Mouse (Mus musculus): Measurements from ENCODE around the gene Tex29. TPM values are rescaled to one million over a fixed set of nuclear protein-coding genes. Genes with fewer than 3 reads are reported as not detected.

Tex29 gene
- not detected in 2 replicates for polyA plus RNA-seq (2012)

DNA sequence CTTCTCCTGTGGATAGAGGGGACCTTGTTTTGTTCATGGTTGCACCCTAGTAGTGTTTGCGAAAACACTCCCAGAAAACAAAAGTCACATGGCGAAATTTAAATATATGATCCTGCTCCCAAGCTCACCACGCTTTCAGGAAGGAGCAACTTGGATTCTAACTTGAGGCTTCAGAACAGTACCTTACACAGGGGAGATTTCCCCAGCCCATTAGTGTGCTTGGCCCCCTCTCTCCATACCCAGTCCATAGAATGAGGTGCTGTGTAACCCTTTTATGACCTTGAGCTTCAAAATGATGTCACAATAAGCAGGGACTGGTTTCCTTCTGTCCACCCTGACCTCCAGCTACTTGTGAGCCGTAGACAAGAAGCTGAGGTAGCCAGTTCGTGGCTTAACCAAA lies at the start of gene Tex29:
Gene Tex29 (plus strand): TSS at position 301 of the 400 bp plus-strand sequence.
- Histone ChIP-seq H3K4me3 (replicated peaks) (no peak within 1 kb of the TSS), H3K9me3 (ENCODE audit: control insufficient read depth, low read length) (no peaks in the 10 kb centered on the region), H3K27me3 (ENCODE audit: control insufficient read depth) (no peaks in the 10 kb centered on the region), H3K4me1 (ENCODE audit: control insufficient read depth) (no peaks in the 10 kb centered on the region), H3K36me3 (ENCODE audit: control insufficient read depth) (peaks cover 3% of the 10 kb centered on the region)
- TF ChIP-seq TAL1 (IDR thresholded peaks at IDR 0.05; ENCODE audit: low read length) = no peak
- TF ChIP-seq GATA1 (IDR thresholded peaks at IDR 0.05; ENCODE audit: low read length) = no peak

DNA sequence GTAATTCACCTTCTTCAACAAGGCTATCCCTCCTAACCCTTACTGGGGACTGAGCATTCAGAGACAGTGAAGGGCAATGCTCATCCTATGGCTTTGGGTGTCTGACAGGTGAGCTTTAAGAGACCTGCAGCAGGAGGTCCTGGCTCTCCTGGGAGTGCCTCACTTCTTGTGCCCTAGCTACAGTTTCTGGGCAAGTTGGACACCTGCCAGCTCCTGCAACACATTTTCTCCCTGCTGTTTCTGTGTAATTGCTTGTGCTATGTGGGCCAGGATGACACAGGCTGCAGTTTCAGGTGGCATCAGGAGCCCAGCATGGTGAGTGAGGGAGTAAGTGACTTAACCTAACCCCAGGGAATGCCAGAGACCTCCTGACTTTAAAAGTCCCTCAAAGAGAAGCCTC lies 45.3 kb upstream of the Tex29 start:
- Histone ChIP-seq H3K36me3 (ENCODE audit: control insufficient read depth) (peaks cover 51% of the 10 kb centered on the region), H3K27me3 (ENCODE audit: control insufficient read depth) (no peaks in the 10 kb centered on the region), H3K4me3 (replicated peaks) (no peak overlapping the region), H3K4me1 (ENCODE audit: control insufficient read depth) (no peaks in the 10 kb centered on the region), H3K9me3 (ENCODE audit: control insufficient read depth, low read length) (no peaks in the 10 kb centered on the region)
- TF ChIP-seq TAL1 (IDR thresholded peaks at IDR 0.05; ENCODE audit: low read length) (no peak), GATA1 (IDR thresholded peaks at IDR 0.05; ENCODE audit: low read length) (no peak)

DNA sequence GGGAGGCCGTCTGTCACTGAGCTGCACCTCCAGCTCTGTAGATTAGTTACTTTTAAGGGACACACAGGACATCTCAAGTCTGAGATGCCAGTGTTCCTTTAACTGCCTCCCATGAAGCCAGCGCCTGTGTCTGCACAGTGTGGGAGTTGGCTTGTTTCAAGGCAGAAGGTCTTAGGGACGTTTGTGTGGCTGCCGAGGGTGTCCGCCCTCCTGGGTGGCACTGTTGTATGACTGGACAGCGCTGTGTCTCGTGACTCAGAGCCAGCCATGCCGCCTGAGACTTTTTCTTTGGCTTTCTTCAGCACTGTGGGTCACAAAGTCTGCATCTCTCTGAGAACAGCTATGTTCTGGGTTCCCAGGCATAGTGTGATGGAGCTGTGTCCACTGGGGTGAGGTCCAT lies 43.1 kb upstream of the Tex29 start:
- Histone ChIP-seq H3K4me1 (ENCODE audit: control insufficient read depth) (no peaks in the 10 kb centered on the region), H3K36me3 (ENCODE audit: control insufficient read depth) (peaks cover 44% of the 10 kb centered on the region), H3K9me3 (ENCODE audit: control insufficient read depth, low read length) (no peaks in the 10 kb centered on the region), H3K27me3 (ENCODE audit: control insufficient read depth) (no peaks in the 10 kb centered on the region), H3K4me3 (replicated peaks) (no peak overlapping the region)
- TF ChIP-seq TAL1 (IDR thresholded peaks at IDR 0.05; ENCODE audit: low read length) (no peak), GATA1 (IDR thresholded peaks at IDR 0.05; ENCODE audit: low read length) (no peak)

DNA sequence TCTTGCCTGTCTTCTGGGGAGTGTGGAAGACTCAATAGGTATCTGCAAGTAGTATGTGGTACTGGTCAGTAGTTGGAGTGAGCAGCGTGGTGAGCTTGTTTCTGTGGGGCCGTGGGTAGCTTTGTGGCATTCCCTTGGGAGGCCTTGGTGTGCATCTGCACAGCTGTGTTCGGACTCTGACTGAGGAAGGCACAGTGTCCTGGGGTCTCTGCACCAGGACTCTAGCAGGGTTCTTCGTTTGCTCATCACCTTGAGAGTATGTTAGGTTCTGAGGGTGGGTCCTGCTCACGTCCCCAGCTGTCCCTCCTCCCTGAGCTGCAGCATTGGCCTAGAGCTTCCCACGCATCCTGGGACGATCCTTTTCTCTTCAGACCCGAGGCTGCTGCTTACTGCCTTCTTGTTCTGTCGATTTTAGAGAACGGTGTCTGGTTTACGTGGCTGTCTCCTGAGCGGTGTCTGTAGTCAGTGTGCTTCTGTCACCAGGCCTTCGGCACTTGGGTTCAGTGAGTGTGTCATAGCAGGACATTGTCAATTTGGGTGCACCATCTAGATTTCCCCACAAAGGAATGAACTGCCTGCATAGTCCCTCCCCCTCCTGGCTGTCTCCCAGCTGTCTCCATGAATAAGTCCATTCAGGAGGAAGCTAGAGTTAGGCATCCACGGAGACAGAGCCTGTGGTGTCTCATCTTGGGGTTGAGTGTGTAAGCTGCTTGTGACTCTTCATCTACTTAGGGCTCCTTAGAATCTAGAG lies 42.4 kb upstream of the Tex29 start:
- TF ChIP-seq TAL1 (IDR thresholded peaks at IDR 0.05; ENCODE audit: low read length) (no peak), GATA1 (IDR thresholded peaks at IDR 0.05; ENCODE audit: low read length) (no peak)
- H3K4me3 ChIP-seq (replicated peaks) = no peak overlapping the region
- no peaks in the 10 kb centered on the region for H3K4me1 ChIP-seq (ENCODE audit: control insufficient read depth)
- H3K36me3 ChIP-seq (ENCODE audit: control insufficient read depth) = peaks cover 40% of the 10 kb centered on the region
- no peaks in the 10 kb centered on the region for H3K27me3 ChIP-seq (ENCODE audit: control insufficient read depth)
- no peaks in the 10 kb centered on the region for H3K9me3 ChIP-seq (ENCODE audit: control insufficient read depth, low read length)

DNA sequence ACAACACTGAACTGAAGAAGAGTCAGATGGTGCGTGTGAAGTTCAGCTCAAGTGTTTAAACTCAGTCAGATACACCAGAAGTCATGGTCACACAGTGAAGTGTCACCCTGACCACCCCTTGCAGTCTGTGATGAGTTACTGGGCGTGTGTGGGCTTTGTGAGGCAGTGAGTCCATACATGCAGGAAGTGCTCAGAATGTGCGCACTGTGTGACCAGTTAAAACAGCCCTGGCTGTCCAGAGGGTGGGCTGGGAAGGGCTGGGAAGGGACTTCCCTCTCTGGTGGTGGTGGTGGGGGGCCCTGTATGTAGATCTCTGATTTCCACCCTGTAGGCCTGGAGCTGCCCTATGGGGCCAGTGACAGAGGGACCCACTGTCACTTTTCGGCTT lies 41.8 kb upstream of the Tex29 start:
- Histone ChIP-seq H3K4me1 (ENCODE audit: control insufficient read depth) (no peaks in the 10 kb centered on the region), H3K27me3 (ENCODE audit: control insufficient read depth) (no peaks in the 10 kb centered on the region), H3K9me3 (ENCODE audit: control insufficient read depth, low read length) (no peaks in the 10 kb centered on the region), H3K4me3 (replicated peaks) (no peak overlapping the region), H3K36me3 (ENCODE audit: control insufficient read depth) (peaks cover 40% of the 10 kb centered on the region)
- no peak for TF ChIP-seq GATA1 (IDR thresholded peaks at IDR 0.05; ENCODE audit: low read length)

DNA sequence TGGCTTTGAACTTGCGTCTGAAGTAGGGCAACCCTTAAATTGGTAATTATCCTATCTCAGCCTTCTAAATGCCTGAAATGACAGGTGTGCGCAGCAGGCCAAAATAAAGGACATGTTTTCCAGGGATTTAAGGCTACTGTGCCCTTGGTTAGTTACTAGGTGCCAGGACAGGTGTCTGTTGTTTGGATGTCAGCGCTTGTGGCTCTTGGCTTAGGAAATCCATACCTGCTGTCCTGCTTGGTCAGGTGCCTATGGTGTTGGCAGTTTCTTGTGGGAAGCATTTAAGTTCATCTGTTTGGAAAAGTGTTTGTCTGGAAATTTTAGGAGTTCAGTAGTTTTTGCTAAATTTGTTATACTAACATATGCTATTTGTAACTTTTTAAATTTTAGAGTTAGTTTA lies 41.2 kb upstream of the Tex29 start:
- no peaks in the 10 kb centered on the region for H3K4me1 ChIP-seq (ENCODE audit: control insufficient read depth)
- no peak overlapping the region for H3K4me3 ChIP-seq (replicated peaks)
- no peaks in the 10 kb centered on the region for H3K27me3 ChIP-seq (ENCODE audit: control insufficient read depth)
- TF ChIP-seq GATA1 (IDR thresholded peaks at IDR 0.05; ENCODE audit: low read length) (no peak), TAL1 (IDR thresholded peaks at IDR 0.05; ENCODE audit: low read length) (no peak)
- H3K36me3 ChIP-seq (ENCODE audit: control insufficient read depth) = peaks cover 43% of the 10 kb centered on the region
- H3K9me3 ChIP-seq (ENCODE audit: control insufficient read depth, low read length) = no peaks in the 10 kb centered on the region

DNA sequence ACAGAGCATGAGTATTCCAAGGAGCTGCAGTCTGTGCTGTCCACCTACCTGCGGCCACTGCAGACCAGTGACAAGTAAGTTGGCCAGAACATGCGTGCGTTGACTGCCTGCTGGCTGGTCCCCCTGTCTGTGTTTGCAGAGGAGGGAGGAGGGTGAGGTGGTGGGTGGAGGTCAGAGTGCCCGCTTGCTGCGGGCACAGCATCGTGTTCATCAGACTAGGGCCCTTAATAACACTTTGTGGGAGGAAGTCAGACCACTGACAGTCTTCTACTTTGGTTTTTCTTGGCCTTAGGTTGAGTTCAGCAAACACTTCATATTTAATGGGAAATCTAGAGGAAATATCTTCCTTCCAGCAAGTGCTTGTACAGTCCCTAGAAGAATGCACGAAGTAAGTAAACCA lies 39.8 kb upstream of the Tex29 start:
- TF ChIP-seq TAL1 (IDR thresholded peaks at IDR 0.05; ENCODE audit: low read length) (no peak), GATA1 (IDR thresholded peaks at IDR 0.05; ENCODE audit: low read length) (no peak)
- H3K27me3 ChIP-seq (ENCODE audit: control insufficient read depth) = no peaks in the 10 kb centered on the region
- no peaks in the 10 kb centered on the region for H3K4me1 ChIP-seq (ENCODE audit: control insufficient read depth)
- peaks cover 50% of the 10 kb centered on the region for H3K36me3 ChIP-seq (ENCODE audit: control insufficient read depth)
- H3K4me3 ChIP-seq (replicated peaks) = no peak overlapping the region
- H3K9me3 ChIP-seq (ENCODE audit: control insufficient read depth, low read length) = no peaks in the 10 kb centered on the region

DNA sequence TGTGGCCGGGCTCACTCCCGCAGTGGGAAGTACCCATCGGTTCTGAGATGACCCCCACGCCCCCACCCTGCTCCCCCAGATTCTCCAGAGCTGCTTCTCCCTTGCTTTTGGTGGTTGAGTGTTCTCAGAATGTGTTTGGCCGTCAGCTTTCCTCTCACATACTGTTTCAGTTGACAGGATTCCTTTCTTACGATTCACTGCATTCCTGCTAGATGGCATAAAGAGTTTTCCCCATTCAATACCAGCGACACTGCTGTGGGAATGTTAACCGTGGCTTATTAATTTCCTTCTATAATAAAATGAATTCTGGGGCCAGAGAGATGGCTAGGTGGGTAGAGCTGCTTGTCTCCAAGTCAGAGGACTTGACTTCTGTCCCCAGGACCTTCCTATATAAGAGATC lies 38.7 kb upstream of the Tex29 start:
- Histone ChIP-seq H3K27me3 (ENCODE audit: control insufficient read depth) (no peaks in the 10 kb centered on the region), H3K4me1 (ENCODE audit: control insufficient read depth) (no peaks in the 10 kb centered on the region), H3K4me3 (replicated peaks) (no peak overlapping the region), H3K9me3 (ENCODE audit: control insufficient read depth, low read length) (no peaks in the 10 kb centered on the region), H3K36me3 (ENCODE audit: control insufficient read depth) (peaks cover 57% of the 10 kb centered on the region)
- TF ChIP-seq TAL1 (IDR thresholded peaks at IDR 0.05; ENCODE audit: low read length) (no peak), GATA1 (IDR thresholded peaks at IDR 0.05; ENCODE audit: low read length) (no peak)

DNA sequence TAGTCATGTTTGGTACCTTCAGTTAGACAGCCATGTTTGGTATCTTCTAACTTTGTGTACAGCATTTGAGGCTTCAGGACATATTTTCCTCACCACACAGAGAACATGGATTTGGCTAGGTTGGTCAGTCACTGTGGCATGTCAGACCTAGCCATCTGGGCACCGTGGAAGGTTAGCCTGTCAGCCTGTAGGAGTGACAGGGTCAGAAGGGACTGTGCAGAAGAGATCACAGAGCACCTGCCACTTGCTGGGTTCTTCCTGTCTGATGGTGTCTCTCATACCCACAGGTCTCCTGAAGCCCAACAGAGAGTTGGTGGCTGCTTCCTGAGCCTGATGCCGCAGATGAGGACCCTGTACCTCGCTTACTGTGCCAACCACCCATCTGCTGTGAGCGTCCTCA lies 35.4 kb upstream of the Tex29 start:
- H3K27me3 ChIP-seq (ENCODE audit: control insufficient read depth) = no peaks in the 10 kb centered on the region
- no peaks in the 10 kb centered on the region for H3K9me3 ChIP-seq (ENCODE audit: control insufficient read depth, low read length)
- H3K4me1 ChIP-seq (ENCODE audit: control insufficient read depth) = no peaks in the 10 kb centered on the region
- H3K4me3 ChIP-seq (replicated peaks) = no peak overlapping the region
- peaks cover 74% of the 10 kb centered on the region for H3K36me3 ChIP-seq (ENCODE audit: control insufficient read depth)
- TF ChIP-seq TAL1 (IDR thresholded peaks at IDR 0.05; ENCODE audit: low read length) = no peak
- no peak for TF ChIP-seq GATA1 (IDR thresholded peaks at IDR 0.05; ENCODE audit: low read length)

DNA sequence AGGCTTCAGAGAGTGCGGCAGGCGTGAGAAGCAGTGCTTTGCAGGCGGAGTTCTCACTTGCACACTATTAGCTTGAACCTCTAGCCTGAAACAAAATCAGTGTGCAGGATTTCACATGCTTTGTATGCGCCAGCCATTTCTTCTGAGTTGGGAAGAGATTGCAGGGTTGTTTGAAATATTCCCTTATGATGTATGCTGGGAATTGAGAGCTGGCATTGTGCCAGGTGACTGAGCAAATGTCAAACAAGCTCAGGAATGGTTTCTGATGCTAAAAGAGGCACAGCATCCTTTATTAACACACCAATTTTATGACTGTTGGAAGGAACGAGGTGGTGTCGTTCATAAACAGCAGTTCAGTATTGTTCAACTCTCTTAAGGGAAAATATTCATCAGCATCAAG lies 34.0 kb upstream of the Tex29 start:
- Histone ChIP-seq H3K4me1 (ENCODE audit: control insufficient read depth) (no peaks in the 10 kb centered on the region), H3K9me3 (ENCODE audit: control insufficient read depth, low read length) (no peaks in the 10 kb centered on the region), H3K36me3 (ENCODE audit: control insufficient read depth) (peaks cover 83% of the 10 kb centered on the region), H3K27me3 (ENCODE audit: control insufficient read depth) (no peaks in the 10 kb centered on the region), H3K4me3 (replicated peaks) (no peak overlapping the region)
- no peak for TF ChIP-seq GATA1 (IDR thresholded peaks at IDR 0.05; ENCODE audit: low read length)
- no peak for TF ChIP-seq TAL1 (IDR thresholded peaks at IDR 0.05; ENCODE audit: low read length)
